Mouse (Mus musculus) heart, postnatal 4 days (tissue): ENCODE measurements around the gene Gm21936. TPM values are rescaled to one million over a fixed set of nuclear protein-coding genes. Genes with fewer than 3 reads are reported as not detected.
"Not testable (repeated sequence)": the region's sequence is repeated elsewhere in the genome, so short reads cannot be mapped to it uniquely, and the experiment has no call there.

Source experiments
- DNase-seq: peaks from one replicate; pipeline ENCODE4 v3.0.0; 2021
- total RNA-seq, 2 experiments: library from RNA; stranded (reverse); gene quantifications; 2 replicates each; pipeline ENCODE4 v1.2.3; 2021

Gm21936 gene
- not detected for total RNA-seq

DNA sequence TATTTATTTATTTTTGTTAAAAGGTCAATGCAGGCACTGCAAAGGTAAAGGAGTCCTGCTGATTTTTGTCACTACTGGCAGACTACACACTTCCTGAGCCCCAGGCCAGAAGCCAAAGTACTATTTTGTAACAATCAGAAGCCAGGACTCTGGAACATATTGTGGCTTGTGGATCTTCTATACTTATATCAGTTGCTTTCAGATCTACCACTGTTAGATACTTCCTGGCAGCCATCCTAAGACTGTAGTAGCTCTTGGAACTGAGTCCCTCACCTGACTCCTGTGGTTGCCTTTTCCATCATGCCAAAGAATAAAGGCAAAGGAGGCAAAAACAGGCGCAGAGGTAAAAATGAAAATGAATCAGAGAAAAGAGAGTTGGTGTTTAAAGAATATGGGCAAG is at the start of gene Gm21936:
Gene Gm21936 (plus strand): TSS at position 301 of the 400 bp plus-strand sequence.
- DNase-seq, result not testable (repeated sequence)

DNA sequence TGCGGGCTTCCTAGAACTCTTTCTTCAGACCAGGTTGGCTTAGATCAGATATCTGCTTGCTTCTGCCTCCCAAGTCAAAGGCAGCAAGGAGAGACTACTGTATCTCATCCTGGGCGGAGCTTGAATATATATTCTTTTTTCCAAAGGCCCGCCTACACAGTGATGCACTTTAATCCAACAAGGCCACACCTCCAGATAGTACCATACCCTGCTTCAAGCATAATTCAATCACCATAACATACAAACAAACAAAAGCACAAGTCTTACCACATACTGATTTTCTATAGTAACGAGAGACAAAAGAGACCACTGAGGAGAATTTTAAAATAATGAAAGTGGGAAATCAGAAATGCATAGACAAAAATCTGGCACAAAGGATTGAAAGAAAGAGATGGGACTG is 19.7 kb upstream of the Gm21936 start, which contains the start of gene Gm21319:
Gene Gm21319 (minus strand): TSS at position 101 of the 400 bp plus-strand sequence.
- not testable (repeated sequence) for DNase-seq

DNA sequence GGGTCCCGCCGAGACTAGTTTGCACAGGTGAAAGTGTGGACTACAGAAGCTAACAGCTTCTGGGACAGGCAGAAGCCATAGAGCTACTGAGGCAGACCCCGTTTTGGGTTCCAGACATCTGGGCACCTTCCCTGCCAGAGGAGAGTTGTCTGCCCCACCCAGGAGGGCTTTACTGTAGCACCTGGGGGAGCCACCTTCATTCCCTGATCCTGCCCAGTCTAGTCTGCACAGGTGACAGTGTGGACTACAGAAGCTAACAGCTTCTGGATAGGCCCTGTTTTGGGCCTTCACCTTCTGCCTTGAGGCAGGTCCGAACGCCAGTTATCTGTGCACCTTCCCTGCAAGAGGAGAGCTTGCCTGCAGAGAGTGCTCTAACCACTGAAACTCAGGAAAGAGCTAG is 2.7 kb downstream of the Gm21936 start:
- not testable (repeated sequence) for DNase-seq

DNA sequence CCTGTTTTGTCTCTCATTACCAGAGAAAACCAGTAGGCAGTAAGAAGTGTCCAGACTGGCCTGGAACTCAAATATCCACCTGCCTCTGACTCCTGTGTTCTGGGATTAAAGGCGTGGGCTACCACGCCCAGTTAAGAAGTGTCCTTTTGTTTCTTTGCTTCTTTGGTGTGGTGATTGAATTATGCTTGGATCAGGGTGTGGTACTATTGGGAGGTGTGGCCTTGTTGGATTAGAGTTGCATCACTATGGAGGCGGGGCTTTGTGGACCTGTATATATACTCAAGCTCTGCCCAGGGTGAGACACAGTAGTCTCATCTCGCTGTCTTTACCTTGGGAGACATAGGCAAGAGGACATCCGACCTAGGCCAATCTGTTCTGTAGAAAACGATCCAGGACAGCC is 21.0 kb downstream of the Gm21936 start, which contains the start of gene BB287469:
Gene BB287469 (plus strand): TSS at position 301 of the 400 bp plus-strand sequence.
- not testable (repeated sequence) for DNase-seq

DNA sequence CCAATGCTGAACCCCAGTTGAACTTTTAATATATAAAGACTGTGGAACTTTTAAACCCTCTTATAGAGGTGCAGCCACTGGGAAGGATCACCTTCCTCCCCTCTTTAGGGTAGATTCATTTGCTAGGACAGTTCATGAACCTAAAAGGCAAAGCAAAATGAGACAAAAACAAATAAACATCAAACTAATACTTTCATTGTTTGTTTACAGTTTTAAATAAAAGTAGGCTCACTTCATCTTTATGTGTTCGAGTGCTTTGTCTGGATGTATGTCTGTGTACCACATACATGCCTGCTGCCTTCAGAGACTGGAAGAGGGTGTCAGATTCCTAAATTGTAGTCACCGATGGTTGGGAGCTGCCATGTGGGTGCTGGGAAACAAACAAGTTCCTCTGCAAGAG is 46.9 kb downstream of the Gm21936 start, which contains the start of gene Gm2001:
Gene Gm2001 (minus strand): TSS at position 101 of the 400 bp plus-strand sequence.
- not testable (repeated sequence) for DNase-seq

Other genes with a start within 250 kb of the Gm21936 start
- not detected for gene Oog1, start 192.8 kb upstream of the Gm21936 start, total RNA-seq
- not detected for gene Gm4027, start 176.6 kb upstream of the Gm21936 start, total RNA-seq
- not detected for gene Gm16381, start 150.9 kb upstream of the Gm21936 start, total RNA-seq
- gene Gm21319, start 19.8 kb upstream of the Gm21936 start, total RNA-seq, result not detected
- gene BB287469, start 21.1 kb downstream of the Gm21936 start, total RNA-seq, result not detected
- gene Gm2001, start 46.8 kb downstream of the Gm21936 start, total RNA-seq, result not detected
- not detected for gene Gm2016, start 78.6 kb downstream of the Gm21936 start, total RNA-seq
- gene Gm2022, start 99.9 kb downstream of the Gm21936 start, total RNA-seq, result not detected
- gene Gm2035, start 124.3 kb downstream of the Gm21936 start, total RNA-seq, result not detected
- gene Gm2042, start 158.6 kb downstream of the Gm21936 start, total RNA-seq, result not detected
- gene Gm2075, start 216.3 kb downstream of the Gm21936 start, total RNA-seq, result not detected
- gene Gm6803, start 223.3 kb downstream of the Gm21936 start, total RNA-seq, result not detected
- not detected for gene Gm2056, start 231.5 kb downstream of the Gm21936 start, total RNA-seq